Mouse (Mus musculus): ENCODE data around the gene Isoc2a. TPM values are rescaled to one million over a fixed set of nuclear protein-coding genes. Genes with fewer than 3 reads are reported as not detected.
"Not testable (repeated sequence)": the region's sequence is repeated elsewhere in the genome, so short reads cannot be mapped to it uniquely, and the experiment has no call there.

The Isoc2a gene
- 0.72 and 0.81 TPM in 2 replicates for polyA plus RNA-seq (2015; fragmentation: Nextera tagmentation; extraction: Ambion mirVana)

DNA sequence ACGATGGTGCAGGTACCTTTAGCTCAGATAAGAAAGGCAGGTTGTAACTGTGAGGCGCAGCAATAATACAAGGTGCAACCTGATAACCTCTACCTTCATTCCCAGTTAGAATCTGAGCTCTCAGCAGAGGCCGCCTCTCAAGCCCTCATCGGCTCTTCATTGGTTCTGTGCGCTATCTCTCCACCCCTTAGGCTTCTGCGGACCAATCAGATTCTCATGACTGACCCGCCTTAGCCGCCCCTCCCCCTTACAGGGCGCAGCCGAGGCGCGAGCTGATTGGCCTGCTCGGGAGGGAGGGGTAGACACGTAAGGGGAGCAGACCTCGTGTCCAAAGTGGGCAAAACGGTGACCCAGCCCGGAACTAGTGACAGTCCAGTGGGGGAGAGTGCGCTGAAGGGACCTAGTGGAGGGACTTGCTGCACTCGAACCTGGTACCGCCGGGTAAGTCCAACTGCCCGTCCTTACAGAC, at the start of gene Isoc2a:
Isoc2a (plus strand) TSS at position 401 of the 469 bp plus-strand sequence.
- DNase-seq (ENCODE audit: low spot score): peak; percentile 94

GRCm38 (mm10) chr7:4830476-4830875, 46.5 kb upstream of the Isoc2a start:
- no peak for DNase-seq (ENCODE audit: low spot score)

GRCm38 (mm10) chr7:4835631-4836327, 41.2 kb upstream of the Isoc2a start:
- no peak for DNase-seq (ENCODE audit: low spot score)

GRCm38 (mm10) chr7:4836351-4836792, 40.6 kb upstream of the Isoc2a start:
- peak; percentile 62 for DNase-seq (ENCODE audit: low spot score)

- no peak for DNase-seq (ENCODE audit: low spot score)
These were observed 39.3 kb upstream of the Isoc2a start for GRCm38 (mm10) chr7:4837639-4838038.

GRCm38 (mm10) chr7:4842077-4842476, 34.9 kb upstream of the Isoc2a start:
- DNase-seq (ENCODE audit: low spot score): no peak

DNA sequence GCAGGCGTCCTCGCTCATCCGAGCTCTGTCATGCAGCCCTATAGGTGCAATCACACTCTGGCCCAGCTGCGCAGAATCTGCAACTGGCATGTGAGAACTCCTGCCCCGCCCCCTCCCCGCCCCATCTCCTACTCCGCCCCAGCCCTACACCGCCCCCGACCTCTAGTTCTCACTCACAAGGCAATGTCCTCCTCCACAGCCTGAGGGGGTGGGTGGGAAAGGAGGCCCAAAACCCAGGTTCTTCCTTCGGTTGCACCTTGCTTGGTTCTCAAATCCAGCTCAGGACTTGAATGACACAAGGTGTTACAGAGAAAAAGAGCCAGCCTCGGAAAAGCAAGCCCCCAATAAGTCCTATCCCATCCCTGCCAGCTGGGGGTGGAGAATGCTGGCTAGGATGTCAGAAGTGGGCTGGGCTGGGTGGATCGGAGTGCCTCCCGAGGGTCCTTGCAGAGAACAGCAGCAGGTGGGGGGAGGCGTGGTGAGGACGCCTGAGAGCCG, 34.3 kb upstream of the Isoc2a start:
- DNase-seq (ENCODE audit: low spot score): peak; percentile 54

- peak; percentile 16 for DNase-seq (ENCODE audit: low spot score)
These were observed 33.2 kb upstream of the Isoc2a start for GRCm38 (mm10) chr7:4843604-4844244.

GRCm38 (mm10) chr7:4844245-4844916, 32.6 kb upstream of the Isoc2a start, which contains the start of gene Shisa7:
Gene Shisa7 (minus strand): TSS chr7:4844696.
- DNase-seq (ENCODE audit: low spot score): no peak

- no peak for DNase-seq (ENCODE audit: low spot score)
These were observed 32.0 kb upstream of the Isoc2a start for GRCm38 (mm10) chr7:4844917-4845309.

- no peak for DNase-seq (ENCODE audit: low spot score)
These were observed 27.6 kb upstream of the Isoc2a start for GRCm38 (mm10) chr7:4849372-4849771.

- DNase-seq (ENCODE audit: low spot score): no peak
These were observed 26.2 kb upstream of the Isoc2a start for GRCm38 (mm10) chr7:4850621-4851314.

DNA sequence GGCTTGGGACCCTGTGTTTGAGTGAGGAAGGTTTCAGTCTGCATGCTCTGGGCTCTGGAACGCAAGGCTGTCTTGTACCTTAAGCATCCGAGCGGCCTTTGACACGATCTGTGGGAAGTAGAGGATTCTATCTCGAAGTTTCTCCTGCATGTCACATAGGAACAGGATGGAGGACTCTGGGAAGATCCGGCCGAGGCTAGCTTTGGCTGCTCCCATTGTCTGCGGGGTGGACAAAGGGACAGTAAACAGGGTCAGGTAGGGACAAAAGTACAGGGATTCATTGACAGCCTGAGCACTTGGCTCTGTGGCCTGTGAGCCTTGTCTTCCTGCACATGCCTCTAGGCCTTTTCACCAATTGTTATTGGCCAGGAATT, 25.7 kb upstream of the Isoc2a start:
- DNase-seq (ENCODE audit: low spot score): no peak

DNA sequence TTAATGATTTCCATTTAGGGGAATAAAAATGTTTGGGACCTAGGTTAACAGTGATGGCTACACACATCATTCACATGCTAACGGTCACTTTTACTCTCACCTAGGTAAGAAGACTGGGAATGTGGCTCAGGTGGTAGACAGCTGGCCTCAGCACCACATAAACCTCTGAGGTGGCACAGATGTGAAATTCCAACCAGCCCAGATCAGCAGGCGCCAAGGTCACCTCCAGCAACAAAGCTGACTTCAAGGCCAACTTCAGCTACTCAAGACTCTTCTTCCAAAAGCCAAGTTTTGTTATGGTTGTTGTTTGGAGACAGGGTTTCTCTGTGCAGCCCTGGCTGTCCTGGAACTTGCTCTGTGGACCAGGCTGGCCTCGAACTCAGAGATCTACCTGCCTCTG, 23.3 kb upstream of the Isoc2a start:
- DNase-seq (ENCODE audit: low spot score): no peak

DNA sequence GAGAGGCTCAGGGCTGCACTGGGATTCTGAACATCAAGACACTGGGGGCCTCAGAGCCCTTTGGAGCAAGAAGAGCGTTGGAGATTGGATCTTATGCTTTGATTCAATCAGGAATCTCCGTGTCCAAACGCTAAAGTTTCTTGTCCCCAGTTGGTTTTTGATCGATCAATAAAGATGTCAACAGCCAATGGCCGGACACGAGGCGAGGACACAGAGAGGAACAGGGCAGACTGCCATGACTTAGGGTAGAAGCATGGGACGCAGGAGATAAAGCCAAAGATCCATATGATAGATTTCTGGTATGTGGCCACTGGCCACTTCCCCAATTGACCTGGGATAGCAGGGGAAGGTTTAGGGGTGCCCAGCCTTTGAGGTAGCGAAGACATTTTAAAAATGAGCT, 20.4 kb upstream of the Isoc2a start:
- no peak for DNase-seq (ENCODE audit: low spot score)

DNA sequence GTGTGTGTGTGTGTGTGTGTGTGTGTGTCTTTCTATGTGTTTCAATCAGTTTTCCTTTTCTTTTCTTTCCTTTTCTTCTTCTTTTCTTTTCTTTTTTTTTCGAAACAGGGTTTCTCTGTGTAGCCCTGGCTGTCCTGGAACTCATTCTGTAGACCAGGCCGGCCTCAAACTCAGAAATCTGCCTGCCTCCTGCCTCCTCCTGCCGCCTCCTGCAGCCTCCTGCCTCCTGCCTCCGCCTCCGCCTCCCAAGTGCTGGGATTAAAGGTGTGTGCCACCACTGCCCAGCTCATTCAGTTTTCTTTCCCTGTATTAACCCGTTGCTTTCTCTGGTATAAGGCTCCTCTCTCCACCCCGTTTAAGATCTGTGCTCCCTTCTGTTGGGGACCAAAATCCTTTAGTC, 19.6 kb upstream of the Isoc2a start:
- no peak for DNase-seq (ENCODE audit: low spot score)

GRCm38 (mm10) chr7:4859418-4859978, 17.5 kb upstream of the Isoc2a start:
- no peak for DNase-seq (ENCODE audit: low spot score)

- not testable (repeated sequence) for DNase-seq (ENCODE audit: low spot score)
These were observed 16.0 kb upstream of the Isoc2a start for GRCm38 (mm10) chr7:4860926-4861325.

GRCm38 (mm10) chr7:4863041-4863440, 13.9 kb upstream of the Isoc2a start:
- no peak for DNase-seq (ENCODE audit: low spot score)

DNA sequence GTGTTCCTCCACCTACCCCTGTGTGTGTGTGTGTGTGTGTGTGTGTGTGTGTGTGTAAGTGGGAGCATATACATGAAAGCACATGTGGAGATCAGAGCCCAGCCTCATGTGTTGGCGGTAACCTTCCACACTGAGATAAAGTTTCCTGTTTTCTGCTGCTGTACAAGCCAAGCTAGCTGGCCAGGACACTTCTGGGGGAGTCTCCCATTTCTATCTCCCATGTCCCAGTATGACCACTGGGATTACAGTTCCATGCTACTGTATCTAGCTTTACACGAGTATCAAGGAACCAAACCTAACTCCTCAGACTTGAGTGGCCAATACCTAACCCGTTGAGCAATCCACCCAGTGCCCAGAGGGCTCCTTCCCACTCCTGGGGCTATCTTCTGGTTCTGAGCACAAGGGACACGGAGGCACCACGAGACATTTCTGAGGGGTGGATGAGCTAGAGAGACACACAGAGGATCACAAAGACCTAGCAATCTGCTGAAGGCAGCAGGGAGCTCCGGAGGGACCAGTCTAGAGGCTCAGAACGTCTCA, 13.3 kb upstream of the Isoc2a start:
- no peak for DNase-seq (ENCODE audit: low spot score)

Data from thymus, postnatal 0 days (tissue).